Mouse (Mus musculus) heart, embryonic 16.5 days (tissue): ENCODE measurements around the gene Asxl2. TPM values are rescaled to one million over a fixed set of nuclear protein-coding genes. Genes with fewer than 3 reads are reported as not detected.
"Not testable (repeated sequence)": the region's sequence is repeated elsewhere in the genome, so short reads cannot be mapped to it uniquely, and the experiment has no call there.

Experiments used
- ATAC-seq: fragments of 200-750 bp; cut with Nextera tagmentation; replicated peaks from 2 replicates; pipeline ENCODE4 v1.8.0; 2017; ENCODE audit warnings: moderate number of reproducible peaks; ENCODE audit not compliant: insufficient read depth, low FRiP score; ENCODE audit errors: extremely low read depth
- H3K27ac ChIP-seq: fragments of 300-500 bp; sonication (generic); 2 replicates; pipeline ENCODE4 v1.5.1; 2014; ENCODE audit warnings: mild to moderate bottlenecking, low read length, control low read depth, moderate library complexity
- H3K27me3 ChIP-seq: fragments of 300-500 bp; sonication (generic); 2 replicates; pipeline ENCODE4 v1.6.1; 2014; ENCODE audit warnings: low read length, mixed read lengths; ENCODE audit not compliant: control insufficient read depth, insufficient read depth
- H3K36me3 ChIP-seq: fragments of 300-500 bp; sonication (generic); 2 replicates; pipeline ENCODE4 v1.6.1; 2014; ENCODE audit not compliant: control insufficient read depth, insufficient read depth
- H3K4me1 ChIP-seq: fragments of 300-500 bp; sonication (generic); 2 replicates; pipeline ENCODE4 v1.6.1; 2014; ENCODE audit warnings: low read length, mixed read lengths; ENCODE audit not compliant: control insufficient read depth, insufficient read depth
- H3K4me2 ChIP-seq: fragments of 300-500 bp; sonication (generic); 2 replicates; pipeline ENCODE4 v1.6.1; 2014; ENCODE audit warnings: low read depth, mild to moderate bottlenecking, control low read depth, low read length
- H3K4me3 ChIP-seq: fragments of 300-500 bp; sonication (generic); 2 replicates; pipeline ENCODE4 v1.5.1; 2014; ENCODE audit warnings: mild to moderate bottlenecking, control low read depth, low read length
- H3K9ac ChIP-seq: fragments of 300-500 bp; sonication (generic); 2 replicates; pipeline ENCODE4 v1.6.1; 2014; ENCODE audit warnings: low read length, control low read depth
- H3K9me3 ChIP-seq: fragments of 300-500 bp; sonication (generic); replicated peaks from 2 replicates; pipeline ENCODE4 v1.6.1; 2016; ENCODE audit warnings: low read length; ENCODE audit not compliant: control insufficient read depth
- WGBS: fragments of 180-500 bp; shearing (Covaris S2); extraction: QIAGEN DNeasy Blood & Tissue Kit; methylation state at CpG from one replicate; pipeline ENCODE4 v1.1.7; 2014; 5-methylcytosine and 5-hydroxymethylcytosine counted together
- polyA plus RNA-seq: library from polyadenylated mRNA; unstranded; fragments of >200 nt; fragmentation: Nextera tagmentation; extraction: Ambion mirVana; gene quantifications from 2 replicates; pipeline ENCODE4 v1.2.1, GENCODE M21; 2015

Gene Asxl2
- polyA plus RNA-seq, 1 experiment from 2014 or later: 15.6 TPM

GRCm38 (mm10) chr12:3390577-3391262, 35.9 kb upstream of the Asxl2 start:
- WGBS: 31% methylated on average over 12 of the region's 12 CpGs
- Histone ChIP-seq H3K9ac (no peak overlapping the region), H3K27me3 (no peaks in the 10 kb centered on the region), H3K36me3 (0 out of 2 replicates have a peak, but pooled peaks cover 3% of the 10 kb centered on the region), H3K27ac (no peak overlapping the region), H3K4me3 (no peak overlapping the region), H3K9me3 (no peaks in the 10 kb centered on the region), H3K4me2 (no peak overlapping the region), H3K4me1 (peaks cover 2% of the 10 kb centered on the region; the same call in 1 of the 2 replicates)
- no peak; the same call in 1 of the 2 replicates for ATAC-seq

GRCm38 (mm10) chr12:3391276-3391675, 35.4 kb upstream of the Asxl2 start:
- no peak overlapping the region for H3K4me2 ChIP-seq
- WGBS: 75% methylated on average over 1 of the region's 1 CpGs
- no peak overlapping the region for H3K9ac ChIP-seq
- no peak overlapping the region for H3K27ac ChIP-seq
- H3K9me3 ChIP-seq: no peaks in the 10 kb centered on the region
- H3K27me3 ChIP-seq: no peaks in the 10 kb centered on the region
- ATAC-seq: no peak
- H3K4me3 ChIP-seq: no peak overlapping the region
- H3K4me1 ChIP-seq: 0 out of 2 replicates have a peak, but pooled peaks cover 2% of the 10 kb centered on the region
- H3K36me3 ChIP-seq: 0 out of 2 replicates have a peak, but pooled peaks cover 3% of the 10 kb centered on the region

- 0 out of 2 replicates have a peak, but pooled peaks cover 2% of the 10 kb centered on the region for H3K4me1 ChIP-seq
- ATAC-seq: no peak
- no peaks in the 10 kb centered on the region for H3K9me3 ChIP-seq
These were observed 33.5 kb upstream of the Asxl2 start for GRCm38 (mm10) chr12:3393140-3393539.

GRCm38 (mm10) chr12:3396931-3397330, 29.7 kb upstream of the Asxl2 start:
- no peak for ATAC-seq
- no peak overlapping the region for H3K27ac ChIP-seq
- H3K4me3 ChIP-seq: no peak overlapping the region
- no peak overlapping the region for H3K4me2 ChIP-seq
- 85% methylated on average over 8 of the region's 8 CpGs for WGBS
- no peaks in the 10 kb centered on the region for H3K4me1 ChIP-seq
- no peak overlapping the region for H3K9ac ChIP-seq
- H3K9me3 ChIP-seq: no peaks in the 10 kb centered on the region
- H3K36me3 ChIP-seq: no peaks in the 10 kb centered on the region
- H3K27me3 ChIP-seq: no peaks in the 10 kb centered on the region

More at GRCm38 (mm10) chr12:3393140-3393539, 33.5 kb upstream of the Asxl2 start:
- Histone ChIP-seq H3K9ac (no peak overlapping the region), H3K4me2 (no peak overlapping the region), H3K4me3 (no peak overlapping the region), H3K27ac (no peak overlapping the region), H3K36me3 (0 out of 2 replicates have a peak, but pooled peaks cover 3% of the 10 kb centered on the region), H3K27me3 (no peaks in the 10 kb centered on the region)
- WGBS: 45% methylated on average over 4 of the region's 4 CpGs

GRCm38 (mm10) chr12:3405662-3406061, 21.0 kb upstream of the Asxl2 start:
- H3K9ac ChIP-seq, H3K27ac ChIP-seq, ATAC-seq, H3K4me1 ChIP-seq, H3K27me3 ChIP-seq, H3K9me3 ChIP-seq, H3K36me3 ChIP-seq, H3K4me3 ChIP-seq, H3K4me2 ChIP-seq: not testable (repeated sequence)
- 92% methylated on average over 3 of the region's 3 CpGs for whole genome bisulfite sequencing

GRCm38 (mm10) chr12:3406585-3406984, 20.1 kb upstream of the Asxl2 start:
- Histone ChIP-seq H3K27ac (no peak overlapping the region), H3K4me2 (no peak overlapping the region), H3K4me1 (no peaks in the 10 kb centered on the region), H3K36me3 (peaks cover 4% of the 10 kb centered on the region), H3K9me3 (no peaks in the 10 kb centered on the region), H3K27me3 (no peaks in the 10 kb centered on the region), H3K4me3 (no peak overlapping the region), H3K9ac (no peak overlapping the region)
- no peak for ATAC-seq
- WGBS: 94% methylated on average over 6 of the region's 6 CpGs

GRCm38 (mm10) chr12:3414956-3415355, 11.7 kb upstream of the Asxl2 start:
- H3K9me3 ChIP-seq: no peaks in the 10 kb centered on the region
- H3K4me2 ChIP-seq: no peak overlapping the region
- no peak overlapping the region for H3K27ac ChIP-seq
- no peaks in the 10 kb centered on the region for H3K4me1 ChIP-seq
- no peaks in the 10 kb centered on the region for H3K27me3 ChIP-seq
- H3K4me3 ChIP-seq: no peak overlapping the region
- no peaks in the 10 kb centered on the region; the same call in 1 of the 2 replicates for H3K36me3 ChIP-seq
- no peak overlapping the region for H3K9ac ChIP-seq
- ATAC-seq: no peak
- WGBS: 88% methylated on average over 4 of the region's 4 CpGs

GRCm38 (mm10) chr12:3418761-3419160, 7.9 kb upstream of the Asxl2 start:
- no peak overlapping the region for H3K27ac ChIP-seq
- ATAC-seq: no peak
- no peak overlapping the region for H3K4me2 ChIP-seq
- H3K27me3 ChIP-seq: no peaks in the 10 kb centered on the region
- 0 out of 2 replicates have a peak, but pooled peaks cover 2% of the 10 kb centered on the region for H3K4me1 ChIP-seq
- no peak overlapping the region for H3K4me3 ChIP-seq
- WGBS: 81% methylated on average over 3 of the region's 3 CpGs
- no peaks in the 10 kb centered on the region for H3K9me3 ChIP-seq
- H3K9ac ChIP-seq: no peak overlapping the region
- H3K36me3 ChIP-seq: no peaks in the 10 kb centered on the region; the same call in 1 of the 2 replicates

- ATAC-seq: no peak
- WGBS: 78% methylated on average over 2 of the region's 2 CpGs
- no peak overlapping the region for H3K27ac ChIP-seq
These were observed 6.1 kb upstream of the Asxl2 start for GRCm38 (mm10) chr12:3420519-3420918.

More at GRCm38 (mm10) chr12:3420519-3420918, 6.1 kb upstream of the Asxl2 start:
- H3K27me3 ChIP-seq: no peaks in the 10 kb centered on the region
- H3K4me1 ChIP-seq: peaks cover 9% of the 10 kb centered on the region
- H3K4me2 ChIP-seq: no peak overlapping the region
- no peaks in the 10 kb centered on the region for H3K36me3 ChIP-seq
- H3K9me3 ChIP-seq: no peaks in the 10 kb centered on the region
- no peak overlapping the region for H3K9ac ChIP-seq
- H3K4me3 ChIP-seq: no peak overlapping the region
